Mouse (Mus musculus) neutrophil, adult 83 days (primary cell): ENCODE measurements around the gene Chrnd. TPM values are rescaled to one million over a fixed set of nuclear protein-coding genes. Genes with fewer than 3 reads are reported as not detected.

Experiments
- total RNA-seq, 2 experiments: library from RNA; stranded (reverse); gene quantifications; one replicate each; pipeline ENCODE4 v1.2.4; 2023

Gene Chrnd
- not detected for total RNA-seq

GRCm38 (mm10) chr1:87190429-87190828 is at the start of gene Chrnd:
TSS of gene Chrnd (plus strand) at chr1:87190607.

GRCm38 (mm10) chr1:87156199-87156587 is 34.2 kb upstream of the Chrnd start, which contains the start of gene Ecel1:
TSS of gene Ecel1 (minus strand) at chr1:87156521.

GRCm38 (mm10) chr1:87183013-87183412 is 7.4 kb upstream of the Chrnd start, which contains the start of gene Prss56:
TSS of gene Prss56 (plus strand) at chr1:87183313.

DNA sequence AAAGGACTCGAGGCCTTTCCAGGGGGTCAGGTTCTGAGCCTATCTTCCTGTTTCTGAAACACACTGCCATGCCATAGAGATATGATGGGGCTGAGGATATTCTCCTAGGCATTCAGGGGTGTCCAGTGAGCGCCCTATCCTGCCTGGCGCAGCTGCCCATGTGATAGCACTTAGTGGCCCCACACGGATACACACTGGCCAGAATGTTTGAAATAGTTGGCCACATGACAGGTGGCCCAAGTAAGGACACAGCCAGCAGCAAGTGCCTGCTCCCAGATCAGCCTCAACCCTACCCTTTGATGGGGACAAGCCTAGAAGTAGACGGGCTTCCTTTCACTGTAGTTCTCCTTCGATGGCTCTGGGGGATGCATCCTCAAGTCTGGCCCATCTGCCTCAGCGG is 14.1 kb downstream of the Chrnd start, which contains the start of gene Chrng:
Gene Chrng (plus strand): TSS at position 193 of the 400 bp plus-strand sequence.

DNA sequence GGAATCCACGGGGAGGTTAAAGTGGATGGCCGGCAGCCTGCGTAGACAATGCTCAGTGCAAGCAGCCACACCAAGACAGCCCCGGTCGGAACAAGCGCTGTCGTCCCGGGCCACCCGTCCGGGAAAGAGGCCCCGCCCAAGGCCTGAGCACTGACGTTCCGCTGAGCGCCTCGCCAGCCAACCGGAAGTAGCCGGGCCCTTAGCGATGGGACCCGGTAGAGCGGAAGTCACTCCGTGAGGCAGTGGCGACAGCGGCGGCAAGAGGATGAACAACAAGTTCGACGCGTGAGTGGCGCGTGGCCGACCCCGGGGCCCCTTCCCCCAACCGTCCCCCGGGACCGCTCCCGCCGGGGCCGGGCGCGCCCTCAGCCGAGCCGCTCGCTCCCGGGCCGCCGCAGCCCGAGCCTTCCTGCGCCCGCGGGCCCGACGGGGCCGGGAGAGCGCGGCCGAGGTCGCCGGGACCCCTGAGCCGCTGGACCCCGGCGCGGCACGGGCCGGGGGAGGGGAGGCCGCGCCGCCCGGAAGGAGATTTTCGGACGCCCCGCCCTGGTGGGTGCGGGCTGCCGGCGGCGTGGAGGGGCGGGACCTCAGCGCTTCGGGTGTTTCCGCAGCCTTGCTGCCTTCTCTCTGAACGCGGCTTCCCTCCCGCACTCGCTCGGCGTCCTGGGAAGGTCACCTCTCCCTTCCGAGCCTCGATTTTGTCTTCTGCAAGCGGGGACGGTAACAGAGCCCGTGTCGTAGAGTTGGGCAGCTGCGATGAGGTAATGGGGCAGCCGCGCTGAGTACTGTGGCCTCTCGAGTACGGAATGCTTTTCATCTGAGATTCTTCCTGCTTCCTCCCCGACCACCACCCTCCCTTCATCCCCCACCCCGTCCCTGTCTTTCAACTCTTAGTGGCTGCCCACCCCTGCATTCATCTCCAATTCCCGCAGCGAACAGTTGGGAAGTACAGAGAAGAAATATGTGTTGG is 23.6 kb downstream of the Chrnd start, which contains the start of gene Eif4e2:
Gene Eif4e2 (plus strand): TSS at position 180 of the 970 bp plus-strand sequence.

Other genes starting within 250 kb of the Chrnd start
- gene Alppl2, start 100.7 kb upstream of the Chrnd start, total RNA-seq: not detected
- not detected for gene Alpi, start 89.0 kb upstream of the Chrnd start, total RNA-seq
- gene Akp3, start 65.6 kb upstream of the Chrnd start, total RNA-seq: not detected
- gene Ecel1, start 34.1 kb upstream of the Chrnd start, total RNA-seq: not detected
- not detected for gene Prss56, start 7.3 kb upstream of the Chrnd start, total RNA-seq
- gene Chrng, start 14.1 kb downstream of the Chrnd start, total RNA-seq: not detected
- 10 to 100 TPM; 57.7 to 61.5 TPM for gene Eif4e2, start 23.3 kb downstream of the Chrnd start, total RNA-seq
- gene Efhd1, start 73.8 kb downstream of the Chrnd start, total RNA-seq: not detected
- 10 to 100 TPM; 58.2 to 68.5 TPM for gene Gigyf2, start 136.4 kb downstream of the Chrnd start, total RNA-seq
- gene Kcnj13, start 204.1 kb downstream of the Chrnd start, total RNA-seq: not detected